Mouse (Mus musculus) monocyte, adult 59 days (primary cell): ENCODE results near the gene Obp2a. TPM values are rescaled to one million over a fixed set of nuclear protein-coding genes. Genes with fewer than 3 reads are reported as not detected.

ENCODE experiments used
- total RNA-seq, 2 experiments: library from RNA; stranded (reverse); gene quantifications; one replicate each; pipeline ENCODE4 v1.2.4; 2023

Gene Obp2a
- not detected for total RNA-seq

DNA sequence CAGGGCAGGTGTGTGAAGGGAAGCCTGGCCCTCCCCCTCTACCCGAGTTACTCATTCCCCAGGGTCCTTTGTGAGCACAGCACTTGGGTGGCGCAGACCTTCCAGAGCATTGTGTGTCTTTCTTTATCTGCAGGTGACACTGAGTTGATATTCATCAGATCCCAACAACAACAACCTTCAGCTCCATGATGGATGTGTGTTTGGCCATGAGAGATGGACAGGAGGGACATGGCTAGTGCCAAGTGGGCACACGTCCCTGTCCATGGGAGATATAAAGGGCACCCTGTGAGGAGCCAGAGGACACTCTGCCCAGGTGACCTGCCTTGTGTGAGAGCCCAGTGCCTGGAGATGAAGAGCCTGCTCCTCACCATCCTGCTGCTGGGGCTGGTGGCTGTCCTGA, at the start of gene Obp2a:
Gene Obp2a (plus strand): TSS at position 301 of the 400 bp plus-strand sequence.

DNA sequence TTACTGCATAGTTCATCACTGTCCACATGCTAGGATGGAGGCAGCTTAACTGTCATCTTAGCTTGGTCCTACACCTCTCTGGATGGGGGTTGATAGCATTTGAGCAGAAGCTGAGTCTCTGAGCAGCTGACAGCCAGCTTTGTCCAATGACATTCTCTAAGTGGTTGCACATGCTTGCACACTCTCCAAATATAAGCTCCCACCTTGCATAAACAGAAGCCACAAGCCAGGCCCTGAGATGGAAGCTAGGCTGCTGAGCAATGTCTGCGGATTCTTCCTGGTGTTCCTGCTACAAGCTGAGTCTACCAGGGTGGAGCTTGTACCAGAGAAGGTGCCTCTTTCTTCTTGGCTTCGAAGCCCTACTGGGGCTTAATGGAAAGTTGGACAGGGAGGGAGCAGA, 46.9 kb upstream of the Obp2a start, which contains the start of gene Lcn8:
Gene Lcn8 (plus strand): TSS at position 219 of the 400 bp plus-strand sequence.

DNA sequence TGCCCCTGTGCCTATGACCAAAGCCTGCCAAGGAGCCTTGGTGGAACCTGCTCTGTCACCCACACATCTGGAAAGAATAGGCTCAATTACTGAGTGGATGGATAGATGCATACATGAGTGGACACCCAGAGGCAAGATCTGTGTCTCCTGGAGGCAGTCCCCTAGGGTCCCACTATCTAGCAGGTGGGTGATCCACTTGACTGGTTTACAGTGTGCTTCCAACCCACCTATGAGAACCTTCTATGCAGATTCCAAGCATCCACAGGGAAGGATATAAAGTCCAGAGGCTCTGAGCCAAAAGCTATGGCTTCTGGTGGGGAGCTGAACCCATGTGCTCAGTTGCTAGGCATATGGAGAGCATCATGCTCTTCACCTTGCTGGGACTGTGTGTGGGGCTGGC, 42.2 kb upstream of the Obp2a start, which contains the start of gene Lcn5:
Gene Lcn5 (plus strand): TSS at position 301 of the 400 bp plus-strand sequence.

DNA sequence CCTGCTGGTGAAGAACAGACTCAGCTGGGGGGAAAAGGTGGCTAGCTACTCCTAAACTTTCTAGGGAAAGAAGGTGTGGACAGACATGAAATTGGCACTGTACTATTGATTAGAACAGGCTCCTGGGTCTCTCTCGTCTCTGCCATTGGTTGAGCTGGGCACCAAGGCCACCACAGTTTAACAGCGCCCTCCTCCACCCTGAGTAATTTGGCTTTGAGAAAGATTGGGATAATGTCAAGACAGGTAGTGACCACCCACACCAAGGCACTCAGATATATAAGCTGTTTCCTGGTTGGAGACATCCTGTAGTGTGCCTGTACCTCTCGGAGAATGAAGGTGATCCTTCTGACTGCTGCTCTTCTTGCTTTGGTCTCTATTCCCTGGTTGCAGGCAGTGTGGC, 23.4 kb upstream of the Obp2a start, which contains the start of gene Lcn6:
Gene Lcn6 (plus strand): TSS at position 301 of the 400 bp plus-strand sequence.

DNA sequence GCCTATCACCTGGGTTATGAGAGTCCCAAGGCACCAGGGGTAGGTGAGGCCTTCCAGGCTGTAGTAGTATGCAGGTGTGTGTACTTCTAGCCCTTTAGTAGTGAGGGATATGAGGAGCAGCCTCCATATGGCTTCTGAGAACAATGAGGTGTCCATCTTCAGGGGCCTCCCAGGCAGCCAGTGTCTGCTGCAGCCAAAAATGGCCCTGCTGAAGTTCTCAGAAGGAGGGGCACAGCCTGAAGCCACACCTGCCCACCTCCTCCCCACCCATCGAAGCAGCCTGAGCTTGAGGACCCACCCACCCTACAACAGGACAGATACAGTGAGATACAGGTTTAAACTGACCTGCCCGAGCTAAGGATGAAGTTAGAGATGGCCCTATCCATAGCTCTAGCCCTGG, 17.4 kb upstream of the Obp2a start, which contains the start of gene Lcn10:
Gene Lcn10 (plus strand): TSS at position 301 of the 400 bp plus-strand sequence.

DNA sequence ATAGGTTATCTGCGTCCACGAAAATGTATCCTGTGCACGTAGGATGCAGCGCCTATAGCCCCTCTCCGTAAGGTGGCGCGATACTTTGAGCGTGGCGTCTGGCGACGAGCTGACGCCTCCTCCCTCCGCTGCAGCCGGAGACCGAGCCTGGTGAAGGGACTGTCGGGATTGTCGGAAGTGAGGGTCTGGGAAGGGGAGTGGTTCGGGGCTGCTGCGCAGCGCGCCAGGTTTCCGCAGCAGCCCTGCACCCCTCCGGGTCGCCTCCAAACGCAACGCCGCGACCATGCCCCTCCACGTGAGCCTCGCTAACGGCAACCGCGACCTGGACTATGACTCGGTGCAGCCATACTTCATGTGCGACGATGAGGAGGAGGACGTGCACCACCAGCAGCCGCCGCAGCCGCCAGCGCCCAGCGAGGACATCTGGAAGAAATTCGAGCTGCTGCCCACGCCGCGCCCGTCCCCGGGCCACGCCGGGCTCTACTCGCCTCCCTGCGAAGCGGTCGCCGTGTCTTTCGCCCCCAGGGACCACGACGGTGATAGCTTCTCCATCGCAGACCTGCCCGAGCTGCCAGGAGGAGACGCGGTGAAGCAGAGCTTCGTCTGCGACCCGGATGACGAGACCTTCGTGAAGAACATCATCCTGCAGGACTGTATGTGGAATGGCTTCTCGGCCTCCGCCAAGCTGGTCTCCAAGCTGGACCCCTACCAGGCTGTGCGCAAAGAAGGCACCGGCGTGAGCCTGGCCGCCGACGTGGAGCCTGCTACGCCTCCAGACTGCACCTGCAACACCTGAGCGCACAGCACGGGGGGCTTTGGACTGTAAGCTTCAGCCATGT, 7.0 kb downstream of the Obp2a start, which contains the start of gene Bmyc:
Gene Bmyc (plus strand): TSS at position 97 of the 839 bp plus-strand sequence.

DNA sequence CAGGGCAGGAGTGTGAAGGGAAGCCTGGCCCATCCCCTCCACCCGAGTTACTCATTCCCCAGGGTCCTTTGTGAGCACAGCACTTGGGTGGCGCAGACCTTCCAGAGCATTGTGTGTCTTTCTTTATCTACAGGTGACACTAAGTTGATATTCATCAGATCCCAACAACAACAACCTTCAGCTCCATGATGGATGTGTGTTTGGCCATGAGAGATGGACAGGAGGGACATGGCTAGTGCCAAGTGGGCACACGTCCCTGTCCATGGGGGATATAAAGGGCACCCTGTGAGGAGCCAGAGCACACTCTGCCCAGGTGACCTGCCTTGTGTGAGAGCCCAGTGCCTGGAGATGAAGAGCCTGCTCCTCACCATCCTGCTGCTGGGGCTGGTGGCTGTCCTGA, 36.9 kb downstream of the Obp2a start, which contains the start of gene Obp2b:
Gene Obp2b (plus strand): TSS at position 301 of the 400 bp plus-strand sequence.

Other genes with a start within 250 kb of the Obp2a start
- not detected for gene Clic3, start 243.2 kb upstream of the Obp2a start, total RNA-seq
- gene Paxx, start 238.9 kb upstream of the Obp2a start, total RNA-seq, result 10 to 100 TPM; 24.0 to 34.2 TPM
- gene Ptgds, start 230.0 kb upstream of the Obp2a start, total RNA-seq, result not detected
- gene Lcn12, start 206.1 kb upstream of the Obp2a start, total RNA-seq, result not detected
- 10 to 100 TPM; 53.7 to 55.4 TPM for gene Fbxw5, start 199.3 kb upstream of the Obp2a start, total RNA-seq
- gene C8g, start 198.3 kb upstream of the Obp2a start, total RNA-seq, result 1 to 10 TPM in 1 of 2 experiments, not detected in 1; 1.0 TPM
- 10 to 100 TPM; 26.9 to 27.7 TPM for gene Traf2, start 153.1 kb upstream of the Obp2a start, total RNA-seq
- 100 to 1,000 TPM; 117 to 141 TPM for gene Edf1, start 142.2 kb upstream of the Obp2a start, total RNA-seq
- gene Mamdc4, start 125.2 kb upstream of the Obp2a start, total RNA-seq, result 1 to 10 TPM; 1.4 to 1.7 TPM
- 1 to 10 TPM; 6.0 to 7.4 TPM for gene Phpt1, start 124.8 kb upstream of the Obp2a start, total RNA-seq
- gene Ajm1, start 118.3 kb upstream of the Obp2a start, total RNA-seq, result 1 to 10 TPM; 2.2 to 3.5 TPM
- gene Rabl6, start 91.5 kb upstream of the Obp2a start, total RNA-seq, result 10 to 100 TPM; 72.6 to 82.4 TPM
- not detected for gene Ccdc183, start 82.4 kb upstream of the Obp2a start, total RNA-seq
- 10 to 100 TPM; 21.2 to 22.8 TPM for gene Tmem141, start 78.0 kb upstream of the Obp2a start, total RNA-seq
- 100 to 1,000 TPM; 205 to 232 TPM for gene Fcna, start 72.0 kb upstream of the Obp2a start, total RNA-seq
- not detected for gene Lcn8, start 46.9 kb upstream of the Obp2a start, total RNA-seq
- not detected for gene Lcn5, start 42.1 kb upstream of the Obp2a start, total RNA-seq
- not detected for gene Lcn6, start 23.3 kb upstream of the Obp2a start, total RNA-seq
- not detected for gene Lcn10, start 17.3 kb upstream of the Obp2a start, total RNA-seq
- gene Bmyc, start 6.7 kb downstream of the Obp2a start, total RNA-seq, result 10 to 100 TPM; 15.9 to 20.1 TPM
- gene Obp2b, start 37.0 kb downstream of the Obp2a start, total RNA-seq, result not detected
- gene Lcn3, start 65.5 kb downstream of the Obp2a start, total RNA-seq, result not detected
- not detected for gene Lcn11, start 77.0 kb downstream of the Obp2a start, total RNA-seq
- not detected for gene Gm13539, start 82.2 kb downstream of the Obp2a start, total RNA-seq
- gene Glt6d1, start 115.8 kb downstream of the Obp2a start, total RNA-seq, result not detected
- gene Lcn9, start 123.1 kb downstream of the Obp2a start, total RNA-seq, result not detected
- not detected for gene Sohlh1, start 147.2 kb downstream of the Obp2a start, total RNA-seq
- gene Kcnt1, start 163.7 kb downstream of the Obp2a start, total RNA-seq, result not detected